ENCODE assay signal across 8 mouse cellular contexts in the genomic region with DNA sequence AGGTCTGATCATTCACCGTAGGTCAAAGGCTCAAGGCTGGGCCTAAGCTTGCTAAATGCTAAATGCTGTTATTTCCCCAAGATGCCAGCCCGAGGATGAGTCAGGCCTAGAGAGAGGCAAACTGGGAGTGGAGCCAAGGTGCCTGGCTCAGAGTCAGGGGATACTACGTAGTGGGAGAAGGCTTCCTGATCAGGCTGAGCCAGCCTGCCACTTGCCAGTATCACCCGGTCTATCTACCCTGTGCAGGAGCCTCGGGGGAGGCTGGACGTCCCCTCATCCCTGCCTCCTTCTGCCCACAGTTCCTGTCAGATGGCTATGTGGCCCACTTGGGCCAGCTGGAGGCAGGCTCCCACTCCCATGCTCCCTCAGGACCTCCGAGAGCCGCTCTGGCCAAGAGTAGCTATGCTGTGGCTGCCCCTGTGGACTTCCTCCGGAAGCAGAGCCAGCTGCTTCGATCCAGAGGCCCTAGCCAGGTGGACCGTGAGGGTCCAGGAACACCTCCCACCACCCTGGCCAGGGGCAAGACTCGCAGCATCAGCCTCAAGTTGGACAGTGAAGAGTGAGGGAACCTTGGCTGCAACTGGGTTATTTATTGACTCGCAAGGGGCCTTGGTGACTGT. TPM values are rescaled to one million over a fixed set of nuclear protein-coding genes. Genes with fewer than 3 reads are reported as not detected.
DNase-seq lines count a peak whose midpoint lies in the region; ATAC-seq lines count a peak whose summit lies in the region.

No protein-coding gene starts in this region.

- peak; percentile 86 to 88 for ATAC-seq in hematopoietic stem cell, adult 5-6 weeks (replicated peaks in 1 of 2; ENCODE audit: insufficient read depth in 1 of 2, low FRiP score in 2 of 2, low TSS enrichment in 1 of 2, low read depth in 1 of 2, poor library complexity in 2 of 2, severe bottlenecking in 2 of 2)

- peak; percentile 9 for DNase-seq in A20 (ENCODE audit: low read depth, low spot score)
- DNase-seq in adrenal gland, postnatal 25 days, result peak; percentile 97
- peak; percentile 76 to 93 for DNase-seq in frontal cortex, adult 2 months (ENCODE audit: extremely low spot score in 1 of 2, low spot score in 1 of 2)
- DNase-seq in left cerebral cortex, adult 11 months (ENCODE audit: low spot score), result peak; percentile 64
- peak; percentile 87 for DNase-seq in lung, postnatal 10 days
- DNase-seq in spleen, postnatal 10 days (ENCODE audit: low spot score in 2 of 2), result peak; percentile 85 to 93
- no peak for DNase-seq in thymus, postnatal 4 days

RNA-seq across cellular contexts. Expression of gene Aip, which starts 12.4 kb away (rescaled TPM):
- 108 and 117 TPM in 2 replicates for total RNA-seq in adrenal gland, postnatal 25 days (2021)
- polyA plus RNA-seq in frontal cortex, adult 2 months (2012; rRNA removed), result 162 and 174 TPM in 2 replicates
- total RNA-seq in hematopoietic stem cell, adult 5-6 weeks (2017), result 60.3 and 78.0 TPM in 2 replicates

RNA-seq across cellular contexts. Expression of gene Pitpnm1, which starts 13.5 kb away (rescaled TPM):
- 54.8 and 73.7 TPM in 2 replicates for total RNA-seq in adrenal gland, postnatal 25 days (2021)
- polyA plus RNA-seq in frontal cortex, adult 2 months (2012; rRNA removed), result 290 and 305 TPM in 2 replicates
- total RNA-seq in hematopoietic stem cell, adult 5-6 weeks (2017), result 20.0 and 22.4 TPM in 2 replicates

RNA-seq across cellular contexts. Expression of gene Cdk2ap2, which starts 16.3 kb away (rescaled TPM):
- total RNA-seq in adrenal gland, postnatal 25 days (2021), result 84.7 and 88.0 TPM in 2 replicates
- polyA plus RNA-seq in frontal cortex, adult 2 months (2012; rRNA removed), result 50.3 and 58.5 TPM in 2 replicates
- 13.3 and 18.8 TPM in 2 replicates for total RNA-seq in hematopoietic stem cell, adult 5-6 weeks (2017)

RNA-seq across cellular contexts. Expression of gene Gpr152, which starts 26.3 kb away (rescaled TPM):
- total RNA-seq in adrenal gland, postnatal 25 days (2021), result 0.12 TPM in 1 of 2 replicates, not detected in the other
- polyA plus RNA-seq in frontal cortex, adult 2 months (2012; rRNA removed), result 0.06 and 0.11 TPM in 2 replicates
- not detected in 2 replicates for total RNA-seq in hematopoietic stem cell, adult 5-6 weeks (2017)

RNA-seq across cellular contexts. Expression of gene Cabp4, which starts 30.5 kb away (rescaled TPM):
- 0.94 and 1.3 TPM in 2 replicates for total RNA-seq in adrenal gland, postnatal 25 days (2021)
- 0.12 and 0.17 TPM in 2 replicates for polyA plus RNA-seq in frontal cortex, adult 2 months (2012; rRNA removed)
- not detected in 2 replicates for total RNA-seq in hematopoietic stem cell, adult 5-6 weeks (2017)
